Mouse (Mus musculus) heart, adult 8-10 months (tissue): ENCODE measurements around the gene Snrnp48. TPM values are rescaled to one million over a fixed set of nuclear protein-coding genes. Genes with fewer than 3 reads are reported as not detected.

ENCODE experiments used
- DNase-seq: peaks from one replicate; pipeline ENCODE4 v3.0.0; 2022; ENCODE audit warnings: low spot score
- total RNA-seq, 4 experiments: library from RNA; stranded (reverse); gene quantifications; 2 replicates each; pipeline ENCODE4 v1.2.4; 2022

Snrnp48 gene
- total RNA-seq, result 10 to 100 TPM in 2 of 4 experiments, 1 to 10 TPM in 2; 6.5 to 15.6 (median 10.9) TPM

DNA sequence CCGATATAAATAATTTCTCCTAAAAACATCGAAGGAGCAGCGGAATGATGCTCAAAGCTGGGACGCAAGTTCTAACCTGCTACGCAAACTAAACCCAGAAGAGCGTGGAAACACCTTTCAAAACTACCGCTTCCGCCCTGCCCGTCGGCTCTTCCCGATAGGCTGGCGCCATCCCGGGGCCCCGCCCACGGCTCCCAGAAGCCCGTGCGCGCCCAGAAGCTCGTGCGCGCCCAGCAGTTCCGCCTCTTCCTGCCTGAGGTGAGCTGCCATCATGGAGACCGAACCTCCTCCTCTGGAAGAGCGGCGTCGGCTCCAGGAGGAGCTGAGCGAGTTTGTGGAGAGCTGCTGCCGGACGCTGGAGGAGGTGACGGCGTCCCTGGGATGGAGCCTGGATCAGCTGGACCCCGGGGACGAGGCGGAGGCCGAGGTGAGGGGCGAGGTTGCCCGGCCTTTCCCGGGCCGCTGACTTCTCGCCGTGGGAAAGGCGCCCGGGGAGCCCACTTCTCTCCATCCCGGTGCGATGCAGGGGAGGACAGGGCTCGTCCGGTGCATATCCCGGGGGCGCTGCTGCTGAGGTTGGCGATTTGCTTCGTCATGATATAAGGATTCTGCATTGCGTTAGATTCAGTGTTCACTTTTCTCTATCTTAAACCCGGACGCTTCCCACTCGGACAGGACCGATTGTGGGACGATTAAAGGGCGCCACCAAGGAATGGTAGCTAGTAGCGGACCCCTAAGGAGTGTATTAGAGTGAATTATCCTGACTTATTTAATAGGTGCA, at the start of gene Snrnp48:
Gene Snrnp48, plus strand, starts transcription at position 237 of the 781 bp plus-strand sequence.
- DNase-seq, result peak; percentile 86

DNA sequence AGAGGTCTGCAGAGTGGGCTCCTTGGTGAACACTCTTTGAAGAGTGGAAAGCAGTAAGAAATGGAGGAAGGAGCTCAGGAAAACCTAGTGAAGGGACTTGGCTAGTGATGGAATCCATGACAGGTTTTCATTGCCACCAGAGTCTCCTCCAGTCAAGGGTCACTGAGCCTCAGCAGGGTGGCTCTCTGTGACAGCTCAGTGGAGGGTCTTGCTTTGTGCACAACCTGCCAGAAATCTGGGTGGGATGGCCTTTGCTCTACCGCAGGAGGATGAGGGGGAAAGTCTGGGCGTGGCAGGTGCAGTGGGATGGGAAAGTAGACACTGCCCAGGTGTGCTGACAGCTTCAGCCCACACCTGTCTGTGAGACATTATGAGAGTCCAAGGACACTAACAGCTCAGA, 49.2 kb upstream of the Snrnp48 start:
- DNase-seq, result no peak

DNA sequence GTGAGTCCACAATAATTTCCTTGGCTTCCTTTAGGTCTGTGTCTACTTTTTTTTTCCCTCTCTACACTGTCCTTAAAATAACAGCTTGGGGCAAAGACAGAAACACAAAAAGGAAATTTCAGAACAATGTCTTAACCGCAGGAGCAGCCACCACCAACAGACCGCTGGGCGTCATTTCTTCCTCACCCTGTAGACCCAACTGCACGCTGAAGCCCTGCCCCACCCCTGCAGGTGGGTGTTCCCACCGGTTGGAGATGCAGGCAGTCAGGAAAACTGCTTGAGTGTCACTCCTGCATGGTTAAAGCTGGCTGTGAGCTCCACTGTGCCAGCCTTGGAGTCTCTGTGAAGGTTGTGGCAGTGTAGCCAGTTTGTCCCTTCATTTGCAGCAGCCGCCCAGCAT, 47.1 kb upstream of the Snrnp48 start:
- no peak for DNase-seq

DNA sequence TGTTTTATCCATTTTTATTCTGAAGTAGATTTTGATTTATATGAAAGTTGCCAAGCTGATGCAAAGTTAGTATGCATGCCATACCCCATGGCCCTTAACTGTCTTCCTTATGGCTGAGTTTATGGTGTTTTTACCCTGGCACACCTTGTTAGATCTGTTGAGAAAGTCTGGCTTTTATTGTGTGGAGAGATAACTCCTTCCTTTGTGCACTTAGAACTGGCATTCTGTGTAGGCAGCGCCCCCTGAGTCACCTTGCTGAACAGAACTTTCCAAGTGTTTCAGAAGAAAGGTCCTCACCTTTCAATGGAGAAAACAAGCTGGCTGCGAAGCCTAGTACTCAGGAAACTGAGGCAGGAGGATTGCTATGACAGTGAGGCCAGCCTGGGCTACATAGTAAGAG, 42.7 kb upstream of the Snrnp48 start:
- no peak for DNase-seq

DNA sequence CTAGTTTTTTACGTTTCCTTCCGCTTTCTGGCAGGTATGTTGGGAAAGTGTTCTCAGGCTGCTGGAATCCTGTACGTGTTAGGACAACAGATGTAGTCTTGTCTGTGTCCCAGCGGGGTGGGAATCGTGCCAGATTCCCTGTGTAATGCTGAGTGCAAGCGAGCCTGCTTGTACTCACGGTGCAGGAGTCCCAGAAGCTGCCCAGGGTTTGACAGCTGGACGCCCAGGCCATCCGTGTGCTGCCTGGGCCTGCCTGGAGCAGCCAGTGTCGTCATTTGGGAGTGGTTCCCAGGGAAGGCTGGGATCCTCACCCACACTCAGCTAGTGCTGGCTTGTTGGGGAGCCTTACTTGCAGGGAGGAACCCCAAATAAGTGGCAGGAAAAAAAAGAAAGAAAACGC, 42.1 kb upstream of the Snrnp48 start:
- peak; percentile 70 for DNase-seq

DNA sequence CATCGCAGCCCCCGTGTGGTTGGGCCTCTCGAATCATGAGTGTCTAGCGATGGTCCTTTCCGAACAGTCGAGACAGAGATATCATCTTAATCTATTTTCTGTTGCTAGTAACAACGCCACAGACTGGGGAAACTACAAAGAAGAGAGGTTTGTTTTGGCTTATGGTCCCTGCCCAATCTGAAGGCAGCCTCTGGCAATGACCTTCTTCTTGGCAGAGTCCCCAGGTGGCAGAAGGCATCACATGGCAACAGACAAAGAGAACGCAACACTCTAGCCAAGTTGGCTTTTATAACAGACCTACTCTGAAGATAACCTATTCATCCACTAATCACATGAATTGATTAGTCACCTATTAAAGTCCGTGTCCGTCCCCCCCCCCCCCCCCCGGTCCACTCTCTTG, 39.8 kb upstream of the Snrnp48 start:
- DNase-seq, result peak; percentile 53

DNA sequence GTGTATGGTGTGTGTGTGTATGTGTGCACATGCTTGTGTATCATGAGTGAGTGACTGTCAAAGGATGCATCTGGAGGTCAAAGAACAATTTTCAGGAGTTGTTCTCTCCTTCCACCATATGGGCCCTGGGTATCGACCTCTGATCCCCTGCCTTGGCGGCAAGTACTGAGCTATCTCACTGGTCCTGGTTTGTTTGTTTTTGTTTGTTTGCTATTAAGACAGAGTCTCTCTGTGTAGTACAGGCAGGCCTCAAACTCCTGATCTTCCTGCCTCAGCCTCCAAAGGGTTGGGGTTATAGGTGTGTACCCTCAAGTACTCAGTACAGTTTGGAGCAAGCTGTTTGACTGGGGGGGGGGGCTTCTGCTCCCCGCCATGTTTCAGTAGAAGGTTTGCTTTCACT, 37.7 kb upstream of the Snrnp48 start:
- no peak for DNase-seq

DNA sequence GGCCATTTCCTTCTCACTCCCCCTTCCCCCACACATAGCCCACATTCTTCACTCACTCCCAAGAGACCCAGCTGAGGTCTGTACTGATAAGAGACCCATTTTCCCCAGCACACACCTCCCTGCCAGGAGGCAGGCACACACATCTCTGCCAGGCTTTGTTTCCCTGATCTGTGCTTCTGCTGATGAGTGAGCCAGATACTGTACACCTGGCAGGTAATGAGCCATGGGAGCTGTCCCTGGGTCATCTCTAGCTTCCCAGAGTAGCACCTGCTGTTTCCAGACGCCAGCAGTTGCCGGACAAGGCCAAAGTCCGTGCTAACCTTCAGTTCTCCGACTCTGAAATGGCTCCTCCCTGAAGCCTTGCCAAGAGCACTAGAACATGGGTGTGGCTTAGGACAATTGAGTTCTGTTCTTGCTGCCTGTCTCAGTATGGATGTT, 34.0 kb upstream of the Snrnp48 start:
- DNase-seq, result peak; percentile 54

DNA sequence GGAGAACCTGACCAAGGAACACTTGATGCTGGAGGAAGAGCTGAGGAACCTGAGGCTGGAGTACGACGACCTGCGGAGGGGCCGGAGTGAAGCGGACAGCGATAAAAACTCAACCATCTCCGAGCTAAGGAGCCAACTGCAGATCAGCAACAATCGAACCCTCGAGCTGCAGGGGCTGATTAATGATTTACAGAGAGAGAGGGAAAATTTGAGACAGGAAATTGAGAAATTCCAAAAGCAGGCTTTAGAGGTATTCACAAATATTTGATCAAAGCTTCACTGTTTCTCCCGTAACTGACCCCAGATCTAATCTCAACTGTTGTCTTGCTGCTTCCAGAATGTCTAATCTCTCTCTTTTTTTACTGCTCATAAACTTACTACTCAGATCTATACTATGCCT, 11.3 kb upstream of the Snrnp48 start:
- no peak for DNase-seq

DNA sequence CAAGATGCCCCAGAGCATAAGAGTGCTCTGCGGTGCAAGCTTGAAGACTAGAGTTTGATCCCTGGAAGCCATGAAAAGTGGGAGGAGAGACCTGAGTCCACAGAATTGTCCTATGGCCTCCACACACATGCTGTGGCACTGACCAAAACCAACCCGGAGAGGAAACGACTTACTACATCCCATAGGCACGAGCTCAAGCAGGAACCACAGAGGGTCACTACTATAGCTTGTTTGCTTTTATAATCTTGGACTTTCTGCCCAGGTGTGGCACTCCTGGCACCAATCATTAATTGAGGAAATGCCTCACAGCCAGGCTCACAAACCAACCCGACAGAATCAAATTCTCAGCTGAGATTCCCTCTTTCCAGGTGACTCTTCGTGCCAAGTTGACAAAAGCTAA, 3.3 kb upstream of the Snrnp48 start:
- no peak for DNase-seq

DNA sequence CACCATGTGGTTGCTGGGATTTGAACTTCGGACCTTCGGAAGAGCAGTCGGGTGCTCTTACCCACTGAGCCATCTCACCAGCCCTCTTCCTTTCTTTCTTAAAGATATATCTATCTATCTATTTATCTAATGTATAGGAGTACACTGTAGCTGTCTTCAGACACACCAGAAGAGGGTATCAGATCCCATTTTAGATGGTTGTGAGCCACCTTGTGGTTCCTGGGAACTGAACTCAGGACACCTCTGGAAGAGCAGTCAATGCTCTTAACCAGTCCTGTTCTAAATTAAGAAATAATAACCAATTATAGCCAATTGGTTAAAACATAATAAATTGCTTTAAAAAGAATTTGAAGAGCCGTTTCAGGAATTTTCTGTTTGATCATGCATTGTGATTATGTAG, 567 bp upstream of the Snrnp48 start:
- no peak for DNase-seq

DNA sequence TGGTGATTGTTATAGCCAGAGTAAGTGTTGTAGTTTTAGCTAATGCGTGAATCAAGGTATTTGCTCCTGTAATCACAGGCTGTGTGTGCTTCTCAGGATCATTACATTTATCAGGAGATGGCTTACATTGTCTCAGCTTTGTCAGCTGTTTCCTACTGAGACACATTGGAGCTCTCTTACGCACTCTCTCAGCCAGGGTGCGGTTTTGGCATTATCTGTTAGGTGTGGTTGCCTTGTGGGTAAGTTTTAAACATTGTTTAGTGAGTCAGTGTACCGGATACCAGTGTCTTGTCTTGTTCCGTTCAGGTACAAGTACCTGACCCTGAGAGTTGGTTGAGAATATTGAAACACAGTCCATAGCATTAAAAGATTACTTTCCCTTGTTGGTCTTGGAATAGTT, 6.4 kb downstream of the Snrnp48 start:
- no peak for DNase-seq

DNA sequence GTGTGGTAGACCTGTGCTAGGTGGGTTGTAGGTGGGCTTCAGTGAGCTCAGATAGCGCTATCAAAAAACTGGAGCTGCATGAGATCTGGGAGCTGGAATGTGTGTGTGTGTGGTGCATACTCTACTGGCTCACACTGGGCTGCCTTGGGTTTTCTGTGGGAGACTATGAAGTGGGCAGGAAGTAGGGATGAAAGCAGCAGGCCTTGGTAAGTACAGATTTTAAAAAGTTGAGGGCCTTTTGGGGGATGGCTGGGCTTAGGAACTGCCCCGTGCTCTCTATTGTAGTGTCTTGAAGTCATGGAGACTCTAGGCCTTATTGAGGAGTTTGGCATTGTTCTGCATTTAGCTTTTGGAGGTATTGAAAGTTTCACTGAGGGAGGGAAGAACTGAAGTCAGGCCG, 13.9 kb downstream of the Snrnp48 start:
- no peak for DNase-seq

DNA sequence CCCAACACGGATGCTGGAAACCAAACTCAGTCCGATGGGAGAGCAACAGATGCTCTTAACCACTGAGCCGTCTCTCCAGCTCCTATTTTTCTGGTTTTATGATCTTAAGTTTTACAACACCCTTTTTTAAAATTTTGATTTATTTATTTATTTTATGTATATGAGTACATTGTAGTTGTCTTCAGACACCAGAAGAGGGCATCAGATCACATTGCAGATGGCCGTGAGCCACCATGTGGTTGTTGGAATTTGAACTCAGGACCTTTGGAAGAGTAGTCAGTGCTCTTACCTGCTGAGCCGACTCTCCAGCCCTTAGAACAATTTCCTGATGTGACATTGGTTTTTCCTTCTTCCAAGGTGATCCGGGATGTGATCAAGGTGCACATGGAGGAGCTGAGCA, 15.6 kb downstream of the Snrnp48 start:
- no peak for DNase-seq

DNA sequence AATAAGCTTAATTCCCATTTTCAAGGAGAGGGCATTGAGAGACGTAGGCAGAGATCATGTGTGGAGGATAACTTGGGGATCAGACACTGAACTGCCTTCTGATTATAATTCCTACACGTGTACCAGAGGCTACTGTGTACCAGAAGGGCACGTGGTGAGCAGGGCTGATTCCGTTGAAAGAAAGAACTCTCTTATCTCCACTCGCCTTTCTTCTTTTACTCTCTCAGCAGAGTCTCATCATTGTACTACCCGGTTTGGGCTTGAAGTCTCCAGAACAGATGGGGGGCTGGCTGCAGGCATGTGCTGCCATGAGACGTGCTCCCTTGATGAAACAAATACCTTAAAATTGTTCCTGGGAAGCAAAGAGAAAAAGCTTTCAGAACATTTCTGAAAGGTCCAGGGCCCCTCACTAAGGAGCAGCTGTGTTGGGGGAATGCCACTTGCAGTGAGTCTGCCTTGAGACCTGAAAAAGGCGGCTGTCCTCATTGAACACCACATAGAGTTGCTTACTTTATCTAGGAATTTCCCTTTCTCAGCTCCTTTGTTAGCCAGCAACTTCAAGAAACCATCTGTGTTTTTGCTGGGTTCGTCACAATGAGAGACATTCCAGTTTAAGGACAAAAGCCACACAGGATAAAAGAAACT, 25.6 kb downstream of the Snrnp48 start:
- no peak for DNase-seq

DNA sequence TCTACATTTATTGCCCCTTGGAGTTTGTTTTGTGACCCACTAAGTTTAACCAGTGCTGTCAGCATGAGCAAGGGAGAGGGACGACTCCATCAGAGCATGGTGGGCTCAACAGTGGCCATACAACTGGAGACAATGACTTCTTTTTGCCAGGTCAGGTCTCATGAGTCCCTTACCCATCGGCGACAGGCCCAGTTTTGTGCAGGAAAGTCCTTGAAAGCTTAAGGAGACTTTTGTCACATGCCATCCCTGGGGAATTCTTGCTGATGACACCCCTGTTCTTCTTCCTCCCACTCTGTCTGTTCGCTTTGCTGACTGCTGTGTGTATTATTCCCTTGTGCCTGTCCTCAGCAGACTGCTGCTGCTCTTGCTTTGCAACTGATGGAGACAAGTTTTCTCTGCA, 27.7 kb downstream of the Snrnp48 start:
- no peak for DNase-seq

DNA sequence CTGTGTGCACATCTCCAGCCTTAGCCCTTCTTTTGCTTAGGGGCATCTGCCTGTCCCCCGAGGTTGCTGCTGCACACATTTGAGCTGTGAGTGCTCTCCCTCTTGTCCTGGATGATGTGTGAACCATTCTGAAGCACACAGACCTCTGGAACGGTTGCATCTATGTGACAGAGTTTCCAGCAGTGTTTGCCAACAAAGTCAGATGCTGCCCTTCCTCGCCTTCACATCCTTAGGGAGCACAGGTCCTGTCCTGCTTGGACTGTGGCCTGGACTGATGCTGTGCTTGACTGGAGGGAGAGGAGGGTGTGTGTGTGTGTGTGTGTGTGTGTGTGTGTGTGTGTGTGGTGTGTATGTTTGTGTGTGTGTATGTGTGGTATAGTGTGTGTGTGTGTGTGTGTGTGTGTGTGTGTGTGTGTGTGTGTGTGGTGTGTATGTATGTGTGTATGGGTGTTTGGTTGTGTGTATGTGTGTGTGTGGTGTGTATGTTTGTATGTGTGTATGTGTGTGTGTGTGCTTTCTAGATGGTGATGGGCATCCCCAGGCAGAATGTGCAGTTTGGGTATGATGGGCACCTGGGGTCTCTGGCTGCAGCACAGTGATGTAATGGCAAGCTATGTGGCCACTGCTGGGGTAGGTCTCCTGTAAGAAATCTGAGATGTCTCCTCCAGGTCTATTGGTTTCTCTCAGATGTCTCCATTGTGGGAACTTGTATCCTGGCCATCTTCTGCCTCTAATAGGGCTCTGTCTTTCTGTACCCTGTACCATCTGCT, 28.3 kb downstream of the Snrnp48 start:
- peak; percentile 11 for DNase-seq

DNA sequence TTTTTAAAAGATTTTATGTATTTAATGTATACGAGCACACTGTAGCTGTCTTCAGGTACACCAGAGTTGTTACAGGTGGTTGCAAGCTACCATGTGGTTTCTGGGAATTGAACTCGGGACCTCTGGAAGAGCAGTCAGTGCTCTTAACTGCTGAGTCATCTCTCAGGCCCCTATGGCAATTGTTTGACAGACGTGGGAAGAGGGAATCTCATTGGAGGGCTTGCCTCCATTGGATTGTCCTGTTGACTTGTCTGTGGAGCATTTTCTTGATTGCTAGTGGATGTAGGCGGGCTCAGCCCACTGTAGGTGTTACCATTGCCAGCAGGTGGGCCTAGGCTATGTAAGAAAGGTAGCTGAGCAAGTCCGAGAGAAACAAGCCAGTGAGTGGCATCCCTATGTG, 29.9 kb downstream of the Snrnp48 start:
- DNase-seq, result no peak

DNA sequence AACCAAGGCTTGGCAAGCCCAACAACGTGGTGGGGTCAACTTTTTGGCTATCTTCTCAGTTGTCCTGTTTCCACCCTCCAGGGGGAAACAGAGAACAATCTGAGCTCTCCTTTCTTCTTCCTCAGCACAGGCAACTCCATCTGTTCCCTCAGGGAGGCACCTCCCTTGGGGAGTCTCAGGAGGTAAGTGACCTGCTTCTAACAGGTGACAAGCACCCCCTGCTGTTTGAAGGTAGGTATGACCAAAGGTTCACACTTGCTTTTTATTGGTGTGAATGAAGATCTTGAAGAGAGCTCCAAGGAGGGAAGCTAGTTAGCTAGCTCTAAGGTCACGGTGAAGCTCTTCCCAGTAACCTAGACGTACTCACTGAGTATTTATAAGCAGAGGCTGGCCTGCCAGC, 30.6 kb downstream of the Snrnp48 start:
- no peak for DNase-seq

DNA sequence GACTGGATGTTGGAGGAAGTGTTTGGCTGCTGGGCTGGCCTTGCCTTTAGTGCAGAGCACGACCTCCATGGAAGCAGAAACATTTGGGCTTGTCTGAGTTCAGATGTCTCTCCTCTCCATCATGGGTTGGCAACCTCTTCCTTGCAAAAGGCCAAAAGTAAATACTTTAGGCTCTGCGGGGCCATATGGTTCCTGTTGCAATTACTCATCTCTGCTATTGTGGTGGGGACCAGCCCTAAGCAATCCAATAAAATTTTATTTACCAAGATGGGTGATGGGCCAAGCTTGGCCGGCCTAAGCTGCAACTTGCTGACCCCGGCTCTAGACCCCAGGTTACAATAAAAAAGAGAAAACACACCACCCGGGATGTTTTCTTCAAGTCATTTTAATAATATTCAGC, 43.4 kb downstream of the Snrnp48 start:
- no peak for DNase-seq

DNA sequence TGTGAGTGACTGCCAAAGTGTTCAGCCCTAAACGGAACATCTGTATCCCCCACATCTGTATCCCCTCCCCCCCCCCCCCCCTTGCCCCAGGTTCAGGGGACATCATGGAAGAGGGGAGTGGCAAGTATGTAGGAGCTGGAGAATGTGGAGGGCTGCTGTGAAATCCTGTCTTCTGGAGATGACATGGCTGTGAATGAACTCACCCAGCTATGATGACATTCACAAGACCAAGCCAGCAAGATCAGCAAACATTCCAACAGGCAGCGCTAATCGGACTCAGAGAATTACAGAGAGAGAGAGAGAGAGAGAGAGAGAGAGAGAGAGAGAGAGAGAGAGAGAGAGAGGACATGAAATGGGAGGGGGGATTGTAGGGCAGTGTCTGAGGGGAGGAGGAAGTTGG, 46.5 kb downstream of the Snrnp48 start:
- no peak for DNase-seq

DNA sequence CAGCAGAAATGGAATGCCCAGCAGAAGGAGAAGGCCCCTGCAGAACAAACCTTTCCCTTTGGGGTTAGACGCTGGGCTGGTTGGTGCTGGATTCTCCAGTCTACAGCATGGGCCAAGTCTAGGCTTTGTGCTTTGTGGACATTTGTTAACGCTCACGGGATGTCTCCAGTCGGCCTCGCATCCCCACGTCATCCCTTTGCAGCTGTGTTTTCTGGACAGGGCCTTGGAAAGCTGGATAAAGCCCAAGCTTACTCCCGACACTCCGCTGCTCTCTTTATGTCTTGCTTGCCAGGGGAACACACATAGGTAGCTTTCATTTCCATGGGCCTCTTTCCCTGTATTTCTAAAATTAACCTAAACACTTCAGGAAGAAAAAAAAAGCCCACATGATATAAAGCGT, 49.0 kb downstream of the Snrnp48 start:
- peak; percentile 61 for DNase-seq

DNA sequence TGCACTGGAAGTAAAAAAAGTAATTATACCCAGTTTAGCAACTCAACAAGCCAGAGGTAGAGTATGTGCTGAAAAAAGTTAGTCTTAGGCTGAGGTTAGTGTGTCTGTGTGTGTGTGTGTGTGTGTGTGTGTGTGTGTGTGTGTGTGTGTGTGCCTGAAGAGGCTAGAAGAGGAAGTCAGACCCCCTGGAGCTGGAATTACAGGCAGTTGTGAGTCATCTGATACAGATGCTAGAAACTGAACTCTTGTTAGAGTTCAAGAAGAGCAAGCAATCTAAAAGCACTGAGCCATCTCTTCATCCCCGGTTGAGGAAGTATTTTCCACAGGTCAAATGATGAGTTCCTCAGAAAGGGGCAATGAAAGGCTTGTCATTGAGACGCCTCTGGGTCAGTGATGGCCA, 54.2 kb downstream of the Snrnp48 start:
- no peak for DNase-seq
